Mouse (Mus musculus) layer of hippocampus, postnatal 25 days (tissue): ENCODE data around the gene Me1. TPM values are rescaled to one million over a fixed set of nuclear protein-coding genes. Genes with fewer than 3 reads are reported as not detected.

Source experiments
- DNase-seq, 2 experiments: peaks; one replicate each; pipeline ENCODE4 v3.0.0; 2022; ENCODE audit warnings: mixed read lengths in 2 of 2, low spot score in 1 of 2; ENCODE audit errors: extremely low spot score in 1 of 2
- total RNA-seq, 2 experiments: library from RNA; stranded (reverse); gene quantifications; 2 replicates each; pipeline ENCODE4 v1.2.3; 2021

The Me1 gene
- 10 to 100 TPM; 65.7 to 68.1 TPM for total RNA-seq

DNA sequence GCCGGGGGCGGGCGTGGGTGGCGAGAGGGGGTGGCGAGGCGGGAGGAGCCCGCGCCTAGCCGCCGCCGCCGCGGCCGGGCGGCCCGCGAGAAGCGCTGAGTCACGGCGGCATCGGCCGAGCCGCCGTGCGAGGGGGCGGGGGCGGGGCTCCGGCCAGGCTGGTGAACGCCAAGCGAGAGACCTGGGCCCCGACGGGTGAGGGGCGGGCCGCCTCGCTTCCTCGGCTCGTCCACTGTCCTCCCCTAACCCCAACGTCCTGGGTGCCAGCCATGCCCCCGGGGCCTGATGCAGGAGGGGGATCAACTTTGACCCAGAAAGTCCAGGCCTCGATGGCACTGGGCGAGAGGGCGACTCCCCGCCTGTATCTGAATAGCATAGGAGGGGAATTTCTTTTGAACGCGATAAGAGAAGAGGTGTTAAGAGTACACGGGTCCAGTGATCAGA lies at the start of gene Me1:
Gene Me1 (minus strand): TSS at position 136 of the 444 bp plus-strand sequence.
- peak; percentile 22 to 26 for DNase-seq

DNA sequence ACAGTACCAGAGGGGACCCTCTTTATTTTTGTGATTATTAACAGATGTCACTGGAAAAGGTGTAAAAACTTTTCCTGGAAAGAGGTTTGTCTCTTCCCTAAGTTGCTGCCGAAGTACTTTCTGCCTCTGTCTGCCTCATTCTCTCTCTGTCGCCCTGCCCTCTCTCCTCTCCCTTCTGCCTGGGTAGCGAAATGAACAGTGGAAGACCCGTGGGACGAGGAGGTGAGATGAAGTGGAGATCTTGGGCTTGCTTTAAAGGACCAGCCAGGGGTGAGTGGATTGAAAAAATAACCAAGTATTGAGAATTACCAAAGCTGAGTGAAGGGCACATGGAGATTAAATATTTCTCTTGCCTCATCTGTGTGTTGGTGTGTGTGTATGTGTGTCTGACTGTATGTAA lies 48.3 kb upstream of the Me1 start:
- DNase-seq = no peak

DNA sequence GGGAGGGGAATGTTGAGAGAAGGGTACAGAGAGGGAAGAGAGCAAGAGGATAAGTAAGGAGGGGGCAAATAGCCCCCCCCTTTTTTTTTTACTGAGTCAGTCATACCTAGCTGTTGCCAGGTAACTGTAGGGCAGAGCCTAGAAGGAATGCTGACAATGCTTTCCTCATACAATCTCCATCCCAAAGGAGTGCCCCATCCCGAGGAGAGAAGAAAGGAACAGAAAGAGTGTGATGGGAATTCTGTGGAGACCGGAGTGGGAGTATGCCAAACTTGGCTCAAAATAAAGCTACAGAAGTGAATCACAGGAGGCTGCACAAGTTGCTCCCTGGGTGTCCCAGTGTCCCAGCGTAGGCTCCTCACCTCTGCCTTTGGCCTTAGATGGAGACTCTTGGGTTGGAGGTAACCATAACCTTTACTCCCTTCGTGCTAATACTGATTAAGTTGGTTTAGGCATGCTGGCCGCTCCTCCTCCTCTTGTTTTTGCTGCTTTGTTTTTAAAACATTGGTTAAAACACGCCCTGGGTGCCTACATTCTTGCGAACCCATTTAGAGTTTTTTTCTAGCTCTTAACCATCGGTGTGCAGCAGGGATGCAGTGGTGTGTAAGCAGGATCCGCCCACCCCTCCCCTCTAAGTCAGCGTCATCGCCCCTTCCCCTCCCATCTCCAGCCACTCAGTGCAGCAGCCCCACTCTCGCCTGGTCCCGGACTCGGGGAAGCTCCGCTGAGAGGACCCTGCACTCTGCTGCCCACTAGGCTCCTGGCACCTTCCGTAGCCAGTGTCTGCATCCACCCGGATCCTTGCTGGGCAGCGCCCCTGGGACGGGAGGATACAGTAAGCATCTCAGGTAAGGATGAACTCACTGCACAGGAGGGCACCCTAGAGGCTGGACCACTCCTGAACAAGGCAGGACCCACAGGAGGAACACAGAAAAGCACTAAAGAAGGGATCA lies 47.5 kb upstream of the Me1 start, which contains the start of gene Prss35:
Gene Prss35 (plus strand): TSS at position 691 of the 953 bp plus-strand sequence.
- DNase-seq = peak in 1 of 2 experiments; percentile 21

DNA sequence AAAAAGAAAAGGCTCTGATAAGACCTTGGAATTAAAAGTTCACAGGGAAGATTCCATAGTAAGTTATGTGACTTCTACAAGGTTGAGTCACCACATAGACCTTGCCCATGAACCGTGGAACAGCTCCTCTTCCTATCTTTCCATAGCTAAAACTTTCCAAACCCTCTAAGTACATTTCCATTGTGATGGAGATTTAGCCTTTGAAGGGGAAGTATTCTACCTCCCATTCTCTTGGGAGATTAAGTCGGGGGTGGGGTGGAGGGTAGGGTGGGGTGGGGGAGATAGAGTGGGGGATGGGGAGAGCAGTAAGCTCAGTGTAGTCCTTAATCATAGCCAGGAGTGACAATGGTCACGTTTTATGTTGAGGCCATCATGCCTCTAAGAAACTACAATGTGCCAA lies 44.2 kb upstream of the Me1 start:
- DNase-seq = no peak

DNA sequence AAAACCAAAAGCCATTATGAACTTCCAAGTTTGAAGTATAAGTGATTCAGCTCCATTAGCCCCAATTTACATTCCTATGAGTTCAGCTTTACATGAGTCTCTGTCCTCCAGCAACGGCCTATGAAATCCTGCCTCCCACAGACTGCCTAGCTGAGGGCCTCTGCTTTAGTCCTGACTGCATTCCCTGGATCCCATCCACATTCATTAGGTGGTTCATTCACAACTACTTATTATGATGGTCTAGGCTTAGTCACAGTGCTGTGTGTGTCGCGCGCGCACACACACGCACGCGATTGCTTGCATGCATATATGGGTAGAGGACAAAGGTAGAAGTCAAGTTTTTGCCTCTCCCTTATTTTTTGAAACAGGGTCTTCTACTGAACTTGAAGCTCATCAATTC lies 43.0 kb upstream of the Me1 start:
- DNase-seq = no peak

DNA sequence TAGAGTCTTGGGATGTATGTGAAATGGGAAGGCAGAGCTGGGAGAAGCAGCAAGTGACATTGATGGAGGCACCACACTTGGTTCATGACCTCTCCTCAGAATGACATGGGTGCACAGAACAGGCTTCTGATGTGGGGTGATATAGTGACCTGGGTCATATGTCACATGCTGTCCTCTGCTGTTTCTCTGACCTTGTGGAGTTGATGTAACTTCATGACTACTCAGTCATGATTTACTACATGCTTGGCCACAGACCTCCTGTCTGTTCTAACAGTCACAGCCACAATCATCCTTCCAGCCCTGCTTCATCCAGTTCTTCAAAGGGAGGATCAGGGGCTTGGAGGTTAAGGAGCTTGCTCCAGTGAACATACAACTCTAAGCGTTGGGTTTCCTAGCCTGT lies 42.3 kb upstream of the Me1 start:
- DNase-seq = no peak

DNA sequence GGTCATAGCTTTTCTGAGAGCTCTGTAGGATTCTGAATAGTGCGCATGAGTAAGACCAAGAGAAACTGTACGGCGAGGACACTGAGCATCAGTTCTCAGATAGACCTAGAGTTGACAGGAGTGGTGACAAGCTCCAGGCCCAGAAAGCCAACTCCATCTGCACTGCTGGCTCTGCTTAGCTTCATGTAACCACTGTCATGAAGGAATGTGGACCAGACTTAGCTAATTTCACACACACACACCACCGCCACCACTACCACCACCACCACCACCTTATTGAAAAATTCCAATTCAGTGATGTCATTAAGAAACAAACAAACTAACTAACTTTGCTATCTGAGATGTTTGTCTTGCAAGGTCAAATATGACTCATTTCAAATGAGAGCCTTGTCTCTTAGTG lies 41.2 kb upstream of the Me1 start:
- DNase-seq = no peak

DNA sequence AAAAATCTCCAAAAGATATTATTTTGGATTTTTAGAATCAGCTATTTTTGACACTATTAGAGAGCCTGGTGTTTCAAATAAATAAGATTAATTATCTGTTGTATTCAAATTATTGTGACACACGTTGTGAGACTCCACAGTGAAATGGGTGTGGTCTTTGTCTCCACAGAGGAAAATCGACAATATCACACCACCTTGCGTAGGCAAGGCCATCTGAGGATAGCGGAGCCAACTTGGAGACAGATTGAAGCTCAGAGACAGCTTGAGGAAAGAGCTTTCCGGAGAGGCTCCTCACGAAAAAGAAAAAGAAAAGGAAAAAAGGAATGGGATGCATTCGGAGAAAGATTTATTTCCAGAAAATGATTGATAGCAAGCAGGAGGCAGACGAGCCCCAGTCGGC lies 39.0 kb upstream of the Me1 start:
- no peak for DNase-seq

DNA sequence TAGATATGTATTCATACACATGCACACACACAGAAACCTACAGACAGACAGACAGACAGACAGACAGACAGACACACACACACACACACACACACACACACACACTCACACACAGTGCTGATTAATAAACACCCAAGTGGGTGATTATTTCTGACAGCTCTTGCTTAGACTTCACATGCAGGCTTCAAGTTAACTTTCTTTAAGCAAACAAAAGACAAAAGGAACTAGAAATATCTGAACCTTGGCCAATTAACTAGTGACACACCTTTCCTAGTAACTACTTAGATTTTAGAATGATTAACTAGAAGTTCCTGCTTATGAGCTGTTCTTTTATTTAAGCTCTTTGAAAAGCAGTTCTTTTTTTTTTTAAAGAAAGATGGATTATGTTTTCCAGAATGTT lies 38.6 kb upstream of the Me1 start:
- no peak for DNase-seq

DNA sequence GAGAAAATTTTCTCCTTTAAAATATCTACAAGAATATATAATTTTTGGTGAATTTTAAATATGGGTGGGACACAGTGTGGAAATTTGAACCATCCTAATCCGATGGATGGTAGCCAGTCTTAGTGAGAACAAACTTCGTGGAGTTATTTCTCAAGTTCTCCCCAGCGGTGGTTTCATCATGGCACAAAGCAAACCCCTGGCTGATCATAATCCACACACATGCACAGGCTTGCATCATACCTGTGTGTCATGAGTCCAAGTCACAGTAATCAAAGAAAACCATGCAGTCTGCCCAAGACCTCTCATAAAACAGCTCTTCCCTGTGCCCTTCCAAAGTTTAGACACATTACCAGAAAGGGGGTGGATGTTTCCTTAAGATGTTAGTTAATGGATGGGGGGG lies 34.1 kb upstream of the Me1 start:
- no peak for DNase-seq

DNA sequence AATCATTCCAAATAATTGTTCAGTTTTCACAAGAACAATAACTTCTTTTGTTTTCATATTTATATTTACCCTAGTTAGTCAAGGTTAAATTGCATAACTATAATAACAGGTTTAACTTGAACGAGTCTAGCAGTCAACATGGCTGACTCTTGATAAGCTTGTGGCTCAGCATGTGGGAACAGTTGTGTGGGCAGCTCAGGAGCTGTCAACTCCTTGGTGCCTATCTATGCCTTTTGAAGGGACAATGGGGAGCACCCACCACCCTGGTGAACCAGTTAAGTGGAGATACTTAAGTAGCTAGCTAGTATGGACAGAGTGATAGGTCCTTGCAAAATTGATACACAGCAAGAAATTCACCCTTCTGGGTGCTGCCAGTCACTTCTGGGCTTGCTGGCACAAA lies 33.3 kb upstream of the Me1 start:
- no peak for DNase-seq

DNA sequence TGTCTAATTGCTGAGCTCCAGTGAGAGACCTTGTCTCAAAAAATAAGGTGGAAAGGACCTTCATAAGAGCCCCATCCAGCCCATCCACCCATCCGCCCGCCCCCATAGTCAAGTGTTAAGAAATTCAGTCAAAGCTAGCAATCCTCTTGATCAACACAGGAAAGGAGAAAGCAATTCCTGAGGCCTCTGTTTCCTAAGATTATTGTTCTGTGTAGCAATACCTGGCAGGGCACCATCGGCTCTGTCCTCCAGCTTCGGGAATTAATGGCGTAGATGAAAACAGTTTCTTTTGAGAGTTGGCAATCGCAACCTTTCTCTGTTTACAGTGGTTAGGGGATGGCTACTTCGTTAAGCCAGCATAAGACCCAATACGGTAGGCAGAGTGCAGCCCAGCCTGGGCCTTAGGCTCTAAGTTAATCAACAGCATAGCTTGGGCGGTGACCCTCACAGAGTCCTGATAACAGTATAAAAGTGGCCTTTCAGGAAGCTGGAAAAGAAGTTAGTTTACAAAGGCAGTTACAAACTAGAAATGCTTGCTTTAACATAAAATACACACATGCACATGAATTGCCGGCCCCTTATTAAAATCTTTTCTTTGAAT lies 32.6 kb upstream of the Me1 start:
- no peak for DNase-seq

DNA sequence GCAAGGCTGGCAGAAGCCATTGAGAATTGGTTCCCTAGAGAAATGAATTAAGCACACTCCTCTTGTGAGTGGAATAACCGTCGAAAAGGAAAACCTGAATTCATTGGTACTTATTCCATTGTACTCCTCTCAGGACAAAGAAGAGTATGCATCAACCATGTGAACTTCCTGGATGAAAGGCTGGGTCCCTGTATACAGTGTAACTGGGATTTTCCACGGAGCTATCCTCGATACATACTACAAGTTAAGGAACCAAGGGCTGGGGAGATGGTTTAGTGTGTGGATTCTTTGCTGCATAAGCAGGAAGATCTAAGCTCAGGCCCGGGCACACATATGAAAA lies 30.6 kb upstream of the Me1 start:
- no peak for DNase-seq

DNA sequence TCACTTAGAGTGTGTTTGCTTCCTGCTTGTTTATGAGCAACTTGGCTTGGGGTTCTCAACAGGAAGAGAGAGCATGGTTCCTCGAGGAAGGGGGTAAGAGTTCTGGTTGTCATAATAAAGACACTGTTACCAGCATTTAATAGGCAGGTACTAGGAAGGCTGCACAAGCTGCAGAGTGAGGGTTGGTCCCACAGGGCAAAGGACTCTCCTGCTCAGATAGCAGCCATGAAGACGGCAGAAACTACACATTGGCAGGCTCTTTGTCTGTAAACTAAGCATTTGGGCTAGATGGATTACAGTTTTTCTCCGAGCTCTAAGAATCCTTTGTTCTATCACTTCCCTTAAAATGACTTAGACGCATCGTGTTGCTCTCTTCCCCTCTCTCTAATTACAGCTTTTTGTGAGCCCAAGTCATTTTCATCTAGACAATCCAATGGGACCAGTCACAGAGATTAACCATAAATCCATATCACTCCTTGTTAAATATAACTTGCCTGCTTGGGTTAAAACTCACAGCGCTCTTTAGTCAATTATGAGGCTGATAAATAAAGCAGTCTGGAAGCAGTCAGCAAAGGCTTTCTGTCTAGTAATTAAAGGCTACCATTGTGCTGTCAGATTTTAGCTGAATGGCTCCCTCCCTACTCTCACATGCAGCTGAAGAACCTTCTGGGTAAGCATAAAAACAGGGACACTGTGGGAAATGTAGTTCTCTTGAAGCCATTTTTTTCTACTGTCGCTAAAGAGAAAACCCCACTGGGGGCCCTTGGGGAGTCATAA lies 30.0 kb upstream of the Me1 start:
- no peak for DNase-seq

DNA sequence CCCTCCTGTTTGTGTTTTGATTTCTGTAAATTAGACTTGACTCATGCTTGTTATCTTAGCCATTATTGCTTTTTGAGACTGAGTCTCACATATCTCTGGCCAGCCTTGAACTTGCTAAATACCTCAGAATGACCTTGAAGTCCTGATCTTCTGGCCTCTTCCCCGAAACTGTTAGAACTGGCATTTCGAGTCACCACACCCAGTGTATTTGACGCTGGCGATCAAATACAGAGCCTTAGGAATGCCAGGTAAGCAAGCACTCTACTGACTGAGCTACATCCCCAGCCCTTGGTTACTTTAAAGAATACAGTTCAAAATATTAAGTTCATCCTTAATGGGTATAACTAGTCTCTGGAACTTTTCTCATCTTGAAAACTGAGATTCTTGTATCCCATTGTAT lies 29.3 kb upstream of the Me1 start:
- DNase-seq = no peak

DNA sequence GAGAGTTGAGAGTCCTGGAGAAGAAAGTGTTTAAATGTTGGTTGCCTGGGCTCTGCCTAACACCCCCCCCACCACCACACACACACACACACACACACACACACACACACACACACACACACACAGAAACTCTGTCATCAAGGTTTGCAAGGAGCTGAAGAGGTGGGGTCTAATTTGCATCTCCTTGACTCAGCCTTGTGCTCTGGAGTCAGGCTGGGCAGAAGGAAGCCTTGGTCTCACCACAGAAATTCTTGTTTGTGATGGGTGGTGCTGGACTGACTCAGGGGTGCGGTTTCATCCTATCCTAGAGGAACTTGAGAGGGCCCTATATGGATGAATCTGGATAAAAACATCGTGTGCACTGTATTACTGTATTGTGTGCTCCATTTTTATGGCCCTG lies 25.0 kb upstream of the Me1 start:
- DNase-seq = no peak

DNA sequence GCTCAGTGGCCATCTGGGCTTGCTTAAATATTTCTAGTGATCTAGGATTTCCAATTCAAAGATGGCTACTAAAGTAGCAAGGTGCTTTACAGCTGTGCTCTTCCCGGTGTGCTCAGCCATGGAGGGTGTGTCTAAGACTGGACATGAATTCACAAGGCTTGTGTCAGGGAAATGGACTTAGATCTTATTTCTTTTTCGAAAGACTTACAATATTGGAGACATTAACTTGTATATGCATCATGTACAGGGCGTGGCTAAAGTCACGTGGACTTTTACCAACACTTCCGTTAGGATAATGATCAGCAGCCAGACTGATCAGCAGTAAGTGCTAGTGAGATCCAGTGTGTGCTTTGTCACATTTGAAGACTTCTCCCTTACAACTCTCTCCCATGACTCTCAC lies 24.5 kb upstream of the Me1 start:
- DNase-seq = no peak

DNA sequence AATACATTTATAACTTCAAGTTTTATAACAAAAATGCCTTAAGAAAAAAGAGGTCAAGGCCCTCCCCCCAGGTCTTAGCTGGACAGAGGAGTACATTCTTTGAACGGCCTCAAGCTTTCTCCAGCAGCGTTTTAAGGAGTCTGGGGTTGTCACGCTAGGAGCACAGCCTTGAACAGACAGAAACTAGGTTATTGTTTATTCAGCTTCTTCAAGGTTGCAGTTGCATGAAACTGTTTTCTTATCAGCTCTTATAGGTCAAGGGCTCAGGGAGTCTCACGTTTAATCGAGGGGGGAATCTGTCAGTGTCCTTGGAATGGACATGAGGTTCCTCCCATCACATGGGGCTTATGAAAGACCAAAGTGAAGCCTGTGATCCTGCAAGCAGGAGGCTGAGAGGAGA lies 21.4 kb upstream of the Me1 start:
- no peak for DNase-seq

DNA sequence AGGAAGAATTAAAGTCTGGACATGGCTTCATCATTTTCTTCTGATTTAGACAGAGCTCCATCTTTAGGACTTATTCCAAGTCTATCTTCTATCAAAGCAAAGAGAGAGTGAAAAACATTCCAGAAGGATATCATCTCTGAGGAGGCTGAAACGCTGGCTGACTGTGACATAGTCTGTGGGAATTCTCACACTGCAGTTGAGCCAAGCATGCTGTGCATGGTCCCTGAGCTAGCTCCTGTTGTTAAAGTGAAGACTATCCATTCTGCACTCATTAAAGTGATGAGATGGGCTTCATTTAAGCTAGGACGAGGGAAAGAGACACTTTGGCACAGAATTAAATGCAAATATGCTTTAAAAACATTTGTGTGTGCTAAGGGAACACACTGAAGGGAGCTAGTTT lies 20.8 kb upstream of the Me1 start:
- DNase-seq = no peak

DNA sequence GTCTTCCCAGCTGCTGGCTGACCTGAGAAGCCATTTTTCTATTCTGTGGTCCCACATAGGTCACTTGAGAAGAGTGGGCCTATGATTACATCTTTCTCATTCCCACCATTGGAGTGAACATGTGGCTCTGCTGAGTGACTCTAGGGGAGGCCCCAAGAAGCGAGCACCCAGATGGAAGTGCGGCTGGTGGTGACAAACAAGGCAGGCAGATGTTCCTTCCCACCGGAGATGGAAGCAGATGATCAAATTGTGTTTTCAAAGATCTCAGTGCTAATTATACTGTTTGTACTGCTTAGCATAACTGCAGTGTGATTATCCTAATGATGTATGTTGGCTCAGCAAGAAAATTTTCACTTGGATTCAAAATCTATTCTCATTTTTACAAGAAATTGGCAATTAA lies 18.3 kb upstream of the Me1 start:
- no peak for DNase-seq

DNA sequence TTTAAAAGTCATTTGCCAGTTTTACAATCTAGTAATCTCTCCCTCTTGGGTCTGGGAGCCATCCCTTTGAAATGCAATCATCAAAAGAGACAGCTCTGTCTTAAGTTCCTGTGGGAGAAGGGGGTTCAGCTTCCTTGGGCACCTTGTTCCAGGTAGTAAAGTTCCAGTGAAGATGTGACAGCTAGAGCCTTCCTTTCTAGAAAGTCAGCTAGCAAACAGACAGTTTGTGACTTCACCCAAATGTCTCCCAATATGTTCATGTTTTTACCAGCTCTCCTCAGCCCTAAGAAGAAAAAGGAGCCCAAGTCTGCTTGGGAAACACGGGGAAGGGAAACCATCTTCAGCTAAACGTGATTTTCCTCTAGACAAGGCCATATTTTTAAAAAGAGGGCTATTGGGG lies 16.9 kb upstream of the Me1 start:
- DNase-seq = no peak
